Mouse (Mus musculus) lung, adult 18-20 months (tissue): ENCODE results near the gene Crybb3.

ENCODE experiments used
- DNase-seq, 2 experiments: peaks; one replicate each; pipeline ENCODE4 v3.0.0; 2022; ENCODE audit warnings: mixed read lengths in 2 of 2

The Crybb3 gene

DNA sequence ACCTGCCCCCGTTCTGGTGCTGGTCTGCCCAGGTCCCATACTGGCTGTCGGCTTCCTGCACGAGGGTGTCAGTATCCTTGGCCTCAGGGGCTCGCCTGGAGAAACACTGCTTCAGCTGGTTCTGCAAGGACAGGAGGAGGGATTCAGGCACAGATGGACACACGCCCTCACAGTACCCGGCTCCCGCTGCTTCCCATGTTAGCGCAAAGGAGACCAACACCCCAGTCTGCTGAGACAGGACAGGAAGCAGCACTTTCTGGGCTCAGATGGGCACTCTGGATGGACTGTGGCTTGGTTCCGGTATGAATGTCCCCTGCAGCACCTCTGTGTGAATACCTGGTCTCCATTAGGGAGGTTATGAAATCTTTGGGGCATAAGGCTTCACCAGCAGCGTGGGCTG lies 20.1 kb upstream of the Crybb3 start:
- DNase-seq: no peak

DNA sequence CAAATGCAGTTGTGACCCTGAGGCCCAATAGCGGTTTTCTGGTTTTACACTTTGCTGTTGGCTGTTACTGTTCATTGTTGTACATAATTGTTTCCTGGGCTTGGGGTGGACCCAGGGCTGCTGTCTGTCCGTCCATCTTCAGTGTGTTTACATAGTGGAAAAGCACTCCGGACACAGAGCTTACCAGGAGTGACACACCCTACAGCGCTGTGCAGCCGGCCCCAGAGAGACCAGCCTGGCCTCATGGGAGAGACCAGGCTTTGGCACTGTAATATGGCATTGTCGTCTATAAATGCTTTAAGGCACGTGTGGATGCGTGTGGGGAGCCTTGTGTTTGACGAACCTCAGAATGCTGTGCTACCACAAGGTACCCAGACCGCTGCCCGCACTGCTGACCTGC lies 19.0 kb upstream of the Crybb3 start:
- peak; percentile 35 to 58 for DNase-seq

DNA sequence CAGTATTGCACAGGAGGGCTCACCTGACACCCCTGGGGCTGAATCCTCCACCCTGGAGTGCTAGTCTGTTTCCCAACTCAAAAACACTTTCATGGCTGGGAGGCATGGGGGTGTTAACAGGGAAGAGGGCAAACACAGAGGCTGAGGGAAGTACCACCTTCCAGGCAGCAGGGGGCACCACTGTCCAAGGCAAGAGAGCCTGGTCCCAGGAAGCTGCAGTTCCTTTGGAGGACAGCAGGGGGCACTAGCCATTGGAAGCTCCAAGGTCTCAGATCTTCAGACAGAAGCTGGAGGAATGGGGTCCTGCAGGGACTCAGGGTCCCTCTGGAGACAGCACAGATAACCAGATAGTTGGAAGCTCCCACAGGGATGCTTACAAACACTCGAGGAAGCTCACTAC lies 18.2 kb upstream of the Crybb3 start:
- peak; percentile 81 to 87 for DNase-seq

DNA sequence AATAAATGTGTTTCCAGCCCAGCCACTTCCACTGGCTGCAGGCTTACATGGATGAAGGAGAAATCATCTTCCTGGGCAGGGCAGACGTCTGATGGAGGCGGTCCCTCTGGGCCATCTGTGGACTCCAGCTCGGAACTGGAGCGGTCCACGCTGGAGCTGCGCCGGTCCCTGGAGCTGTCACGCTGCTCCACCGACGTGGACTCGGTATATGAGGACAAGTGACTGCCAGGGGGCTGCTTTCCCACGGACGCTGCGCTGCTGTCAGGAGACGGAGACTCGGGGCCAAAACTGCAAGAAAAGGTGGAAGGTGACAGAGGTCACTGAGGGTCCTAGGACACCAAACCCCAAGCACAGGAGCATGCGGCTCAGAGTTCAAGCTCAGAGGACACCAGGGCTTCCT lies 16.2 kb upstream of the Crybb3 start:
- DNase-seq: no peak

DNA sequence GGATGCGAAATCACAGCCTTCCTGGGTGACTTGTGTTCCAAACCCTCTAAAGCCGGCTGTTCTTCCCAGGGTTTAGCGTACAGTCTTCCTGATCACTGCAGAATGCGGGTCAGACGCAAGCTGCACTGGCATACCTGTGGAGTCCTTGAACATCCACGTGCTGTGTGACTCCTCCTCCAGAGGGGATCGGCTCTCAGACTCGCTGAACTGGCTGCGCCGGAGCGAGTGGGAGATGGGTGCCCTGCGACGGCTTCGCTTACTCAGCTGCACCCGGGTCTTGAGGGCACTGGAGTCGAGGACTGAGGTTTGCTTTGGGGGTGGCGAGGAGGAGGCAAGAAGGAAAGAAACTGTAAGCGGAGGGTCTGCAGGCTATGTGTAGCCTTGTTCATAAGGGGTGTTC lies 14.1 kb upstream of the Crybb3 start:
- peak; percentile 55 to 73 for DNase-seq

DNA sequence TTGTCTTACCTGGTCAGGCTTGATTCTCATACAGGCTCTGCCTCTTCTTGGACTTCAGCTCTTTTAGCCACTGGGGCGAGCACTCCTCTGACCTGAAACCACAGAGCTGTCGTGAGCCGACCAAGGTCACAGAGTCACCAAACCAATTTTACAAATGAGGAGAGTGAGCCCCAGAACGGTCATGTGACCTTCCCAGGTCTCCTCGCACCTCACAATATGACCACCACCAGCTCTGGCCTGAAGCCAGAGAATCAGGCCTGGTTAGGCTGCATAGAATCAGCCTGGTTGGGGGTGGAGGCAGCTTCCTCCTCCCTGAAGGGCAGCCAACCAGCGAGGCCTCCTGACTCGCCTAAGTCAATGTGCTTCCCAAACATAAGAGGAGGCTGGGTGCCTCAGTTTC lies 11.0 kb upstream of the Crybb3 start:
- DNase-seq: peak in 1 of 2 experiments; percentile 46

DNA sequence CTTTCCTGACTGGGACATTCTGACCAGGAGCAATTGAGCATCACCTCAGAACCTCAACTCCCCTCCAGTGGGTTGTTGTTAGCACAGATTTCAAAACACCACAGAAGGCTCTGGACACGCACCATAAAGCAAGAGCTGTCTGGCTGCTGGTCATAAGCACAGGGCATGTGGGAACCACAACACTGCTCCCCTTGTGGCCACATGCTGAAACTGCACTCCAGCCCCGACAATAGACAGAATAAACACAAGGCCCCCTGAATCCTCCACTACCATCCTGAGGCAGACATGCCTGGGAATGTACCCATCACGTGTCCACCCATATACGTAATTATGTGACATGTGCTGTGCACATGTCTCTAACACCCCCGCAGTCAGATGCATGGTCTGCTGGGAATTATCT lies 9.8 kb upstream of the Crybb3 start:
- DNase-seq: peak in 1 of 2 experiments; percentile 33

DNA sequence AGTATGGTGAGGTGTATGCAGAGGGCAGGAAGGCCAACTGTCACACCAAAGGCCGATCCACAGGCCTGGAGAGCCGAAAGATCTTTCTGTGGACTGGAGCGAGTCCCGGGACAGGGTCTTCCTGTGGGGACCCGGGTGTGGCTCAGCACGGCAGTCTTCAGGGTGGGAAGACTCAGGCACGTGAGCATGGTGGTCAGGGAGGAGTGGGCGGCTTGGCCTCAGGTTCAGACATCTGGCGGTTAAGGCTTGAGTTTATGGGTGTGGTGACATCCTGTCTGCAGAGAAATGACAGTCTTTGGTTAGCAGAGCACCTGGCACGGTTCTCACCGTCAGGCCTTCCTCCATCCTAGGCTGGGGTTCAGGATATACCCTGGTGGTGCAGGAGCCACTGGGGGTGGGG lies 9.4 kb upstream of the Crybb3 start:
- DNase-seq: no peak

DNA sequence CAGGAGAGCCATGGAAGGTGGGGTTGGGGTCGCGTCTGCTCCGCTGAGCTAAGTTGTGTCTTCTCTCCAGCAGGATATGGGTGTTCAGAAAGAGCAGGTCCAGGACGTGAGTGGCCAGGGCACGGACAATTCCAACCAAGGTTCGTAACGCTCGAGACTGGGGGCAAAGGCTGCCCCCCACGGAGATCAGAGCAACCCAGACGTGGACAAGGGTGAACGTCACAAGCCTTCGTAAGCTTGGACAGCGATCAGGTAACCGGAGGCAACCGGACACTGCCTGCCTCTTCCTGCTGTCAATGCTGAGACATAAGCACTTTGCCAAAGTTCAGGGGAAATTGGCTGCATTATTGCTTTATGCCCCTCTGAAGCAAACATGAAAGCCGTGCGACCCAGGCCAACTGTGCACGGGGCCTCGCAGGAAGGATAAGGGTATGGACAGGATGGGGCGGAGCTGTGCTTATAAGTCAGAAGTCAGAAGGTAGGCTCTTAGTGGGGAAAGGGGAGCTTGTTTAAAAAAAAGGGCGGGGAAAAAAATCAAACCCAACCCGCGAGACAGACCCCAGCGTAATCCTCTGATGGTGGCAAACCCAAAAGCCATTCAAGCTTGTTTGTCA lies 8.8 kb upstream of the Crybb3 start:
- no peak for DNase-seq

DNA sequence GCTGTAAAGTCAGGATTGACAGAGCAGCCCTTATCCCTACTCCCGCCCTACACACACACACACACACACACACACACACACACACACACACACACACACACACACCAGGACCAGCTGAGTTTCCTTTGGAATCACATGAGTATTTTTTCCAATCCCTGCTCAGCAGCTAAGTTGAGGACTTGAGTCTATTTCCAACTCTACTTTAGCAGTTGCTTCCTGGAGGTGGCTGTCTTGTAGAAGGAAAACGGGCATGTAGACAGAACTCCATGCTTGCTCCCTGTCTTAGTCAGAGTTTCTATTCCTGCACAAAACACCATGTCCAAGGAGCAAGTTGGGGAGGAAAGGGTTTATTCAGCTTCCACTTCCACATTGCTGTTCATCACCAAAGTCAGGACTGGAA lies 6.1 kb upstream of the Crybb3 start:
- no peak for DNase-seq

DNA sequence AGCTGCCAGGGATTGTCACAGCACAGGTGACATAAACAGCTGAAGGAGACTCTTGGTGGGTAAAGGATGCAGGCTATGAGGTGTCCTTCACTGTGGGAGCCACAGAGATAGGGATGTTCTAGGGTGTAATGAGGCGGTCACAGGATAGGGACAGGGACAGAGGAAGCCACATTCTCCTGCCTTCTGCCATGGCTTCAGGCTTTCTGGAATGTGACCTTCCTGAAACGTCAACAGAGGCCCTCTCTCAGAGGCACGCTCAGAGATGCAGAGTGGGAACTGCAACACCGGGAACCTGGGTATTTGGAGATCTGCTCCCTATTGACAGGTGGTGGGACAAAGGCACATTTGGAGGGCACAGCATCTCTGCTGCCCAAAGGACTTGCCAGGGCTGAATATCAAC lies 5.6 kb upstream of the Crybb3 start:
- DNase-seq: no peak

DNA sequence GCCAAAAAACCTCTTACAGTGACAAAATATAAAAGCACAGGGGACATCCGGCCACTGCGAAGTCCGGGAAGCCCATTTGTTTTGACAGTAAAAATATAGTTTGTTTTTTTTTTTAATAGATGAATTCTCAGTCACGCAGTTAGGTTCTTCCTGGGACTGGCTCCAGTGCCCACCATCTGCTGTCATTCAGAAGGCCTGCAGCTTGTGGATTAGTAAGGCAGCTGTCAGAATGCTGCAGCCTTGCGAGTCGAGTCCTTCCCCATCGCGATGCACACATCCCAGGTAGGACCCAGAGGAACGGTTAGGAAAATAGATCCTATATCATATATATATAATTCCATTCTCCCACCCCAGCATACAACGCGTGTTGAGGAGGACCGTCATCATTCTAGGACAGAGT lies 5.1 kb upstream of the Crybb3 start:
- no peak for DNase-seq

DNA sequence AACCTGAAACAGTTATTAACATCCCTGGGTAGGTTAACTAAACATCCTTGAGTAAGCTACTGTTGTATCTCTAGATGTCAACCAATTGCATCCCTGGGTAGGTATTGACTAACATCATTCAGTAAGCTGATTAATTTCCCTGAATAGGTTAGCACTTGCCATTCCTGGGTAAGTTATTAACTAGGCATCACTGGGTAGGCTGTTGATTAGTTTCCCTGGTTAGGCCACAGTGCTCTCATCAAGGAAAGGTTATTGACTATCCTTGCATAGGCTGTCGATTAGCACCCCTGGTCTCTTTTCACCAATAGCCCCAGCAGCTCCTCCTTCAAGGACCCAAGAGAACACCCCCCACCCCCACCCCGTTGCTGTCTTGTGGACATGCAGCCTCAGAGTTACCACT lies 4.5 kb upstream of the Crybb3 start:
- DNase-seq: no peak

DNA sequence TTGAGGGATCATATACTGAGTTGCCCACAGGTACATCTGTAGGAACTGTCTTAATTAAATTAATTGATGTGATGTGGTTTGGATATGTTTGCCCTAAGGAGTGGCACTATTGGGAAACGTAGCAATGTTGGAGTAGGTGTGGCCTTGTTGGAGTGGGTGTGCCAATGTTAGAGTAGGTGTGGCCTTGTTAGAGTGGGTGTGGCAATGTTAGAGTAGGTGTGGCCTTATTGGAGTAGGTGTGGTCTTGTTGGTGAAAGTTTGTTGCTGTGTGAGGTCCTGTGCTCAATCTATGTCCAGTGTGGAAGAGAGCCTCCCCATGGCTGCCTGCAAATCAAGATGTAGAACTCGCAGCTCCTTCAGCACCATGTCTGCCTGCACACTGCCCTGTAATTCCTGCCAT lies 2.9 kb upstream of the Crybb3 start:
- DNase-seq: no peak

DNA sequence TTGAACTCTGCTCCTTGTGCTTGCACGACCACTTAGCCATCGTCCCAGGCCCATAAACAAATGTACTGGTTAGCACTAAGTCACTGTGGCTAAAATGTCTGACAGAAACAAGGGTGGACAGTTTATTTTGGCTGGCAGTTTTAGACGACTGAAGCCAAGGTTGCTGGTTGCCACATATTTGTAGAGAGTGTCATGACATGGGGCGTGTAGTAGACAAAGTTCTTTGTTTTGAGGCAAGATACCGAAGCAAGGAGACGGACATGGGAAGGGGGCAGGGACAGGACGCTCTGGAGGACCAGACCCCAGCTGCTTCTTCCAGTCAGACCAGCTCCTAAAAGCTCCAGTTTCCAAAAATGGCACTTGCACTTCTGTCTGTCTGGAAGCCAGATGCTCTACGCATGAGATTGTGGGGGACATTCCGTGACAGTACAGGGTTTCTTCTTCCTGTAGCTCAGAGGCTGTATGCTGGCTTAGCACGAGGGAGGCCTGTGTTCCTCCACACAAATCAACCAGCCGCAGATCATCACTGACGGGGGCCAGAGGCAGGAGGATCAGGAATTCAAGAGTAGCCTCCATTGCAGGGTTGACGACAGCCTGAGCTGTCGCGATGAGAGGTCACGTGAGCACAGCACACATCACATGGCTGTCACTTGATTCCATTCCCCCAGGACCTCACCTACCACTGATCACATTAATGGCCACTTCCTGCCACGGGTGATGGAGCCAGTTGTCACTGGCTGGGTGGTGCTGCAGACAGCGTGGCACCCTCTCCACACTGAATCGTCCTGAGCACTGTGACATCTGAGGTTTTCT lies 1.2 kb upstream of the Crybb3 start:
- no peak for DNase-seq

DNA sequence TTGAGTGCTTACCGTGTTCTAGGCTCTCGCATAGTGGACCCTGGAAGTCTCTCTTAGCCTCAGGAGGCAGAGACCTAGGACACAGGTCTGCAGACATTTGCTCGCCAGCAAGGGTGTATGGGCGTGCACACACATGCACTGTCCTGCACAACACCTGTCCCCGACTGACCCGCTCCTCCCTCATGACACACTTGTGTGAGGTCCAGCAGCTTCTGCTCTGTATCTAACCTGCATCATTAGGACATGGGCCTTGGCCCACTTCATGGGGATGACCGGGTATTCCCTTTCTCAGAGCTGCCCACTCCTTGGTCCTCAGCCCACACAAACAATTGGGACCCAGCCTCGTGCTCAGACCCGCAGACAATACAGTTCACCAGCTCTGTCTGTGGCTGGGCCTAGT lies 364 bp downstream of the Crybb3 start:
- DNase-seq: no peak

DNA sequence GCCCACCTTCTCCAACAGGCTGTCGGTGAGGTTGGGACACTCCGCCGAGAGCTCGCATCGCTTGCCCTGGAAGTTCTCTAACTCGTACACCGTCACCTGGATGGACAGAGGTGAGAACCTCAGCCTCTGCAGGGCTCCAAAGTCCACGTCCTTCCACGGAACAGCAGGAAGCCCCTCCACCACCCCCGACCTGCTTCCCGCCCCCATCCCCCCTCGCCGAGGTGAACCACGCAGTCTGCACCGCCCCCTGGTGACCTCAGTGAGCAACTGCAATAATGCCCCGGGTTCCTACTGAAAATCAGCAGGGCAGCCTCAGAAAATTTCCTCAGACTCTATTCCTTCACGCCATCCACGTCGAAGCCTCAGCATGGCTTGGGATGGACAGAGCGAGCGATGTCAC lies 1.6 kb downstream of the Crybb3 start:
- no peak for DNase-seq

DNA sequence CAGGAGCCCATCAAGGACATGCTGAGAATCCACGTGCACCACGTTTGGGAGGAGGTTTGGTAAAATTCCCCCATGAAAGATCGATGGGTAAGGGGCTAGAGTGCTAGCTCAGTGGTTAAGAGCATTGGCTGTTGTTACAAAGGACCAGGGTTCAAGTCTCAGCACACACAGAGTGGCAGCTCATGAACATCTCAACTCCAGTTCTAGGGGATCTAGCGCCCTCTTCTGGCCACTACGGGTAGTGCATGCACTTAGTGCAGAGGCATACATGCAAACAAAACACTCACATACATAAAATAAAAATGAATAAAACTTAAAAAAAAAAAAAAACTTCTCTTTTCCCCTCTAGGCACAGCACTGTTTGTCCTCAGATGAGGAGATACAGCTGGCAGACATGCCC lies 2.7 kb downstream of the Crybb3 start:
- no peak for DNase-seq

DNA sequence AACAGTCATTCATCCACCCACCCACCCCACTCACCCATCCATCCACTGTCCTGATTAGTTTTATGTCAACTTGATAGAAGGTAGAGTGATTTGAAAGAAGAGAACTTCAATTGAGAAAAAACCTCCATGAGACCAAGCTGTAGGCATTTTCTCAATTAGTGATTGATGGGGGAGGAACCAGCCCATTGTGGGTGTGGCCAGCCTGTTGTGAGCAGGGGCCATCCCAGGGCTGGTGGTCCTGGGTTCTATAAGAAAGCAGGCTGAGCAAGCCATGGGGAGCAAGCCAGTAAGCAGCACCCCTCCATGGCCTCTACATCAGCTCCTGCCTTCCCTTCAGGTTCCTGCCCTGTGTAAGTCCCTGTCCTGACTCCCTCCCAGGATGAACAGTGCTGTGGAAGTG lies 11.4 kb downstream of the Crybb3 start, which contains the start of gene Crybb2:
Crybb2 (minus strand) TSS at position 101 of the 400 bp plus-strand sequence.
- no peak for DNase-seq

DNA sequence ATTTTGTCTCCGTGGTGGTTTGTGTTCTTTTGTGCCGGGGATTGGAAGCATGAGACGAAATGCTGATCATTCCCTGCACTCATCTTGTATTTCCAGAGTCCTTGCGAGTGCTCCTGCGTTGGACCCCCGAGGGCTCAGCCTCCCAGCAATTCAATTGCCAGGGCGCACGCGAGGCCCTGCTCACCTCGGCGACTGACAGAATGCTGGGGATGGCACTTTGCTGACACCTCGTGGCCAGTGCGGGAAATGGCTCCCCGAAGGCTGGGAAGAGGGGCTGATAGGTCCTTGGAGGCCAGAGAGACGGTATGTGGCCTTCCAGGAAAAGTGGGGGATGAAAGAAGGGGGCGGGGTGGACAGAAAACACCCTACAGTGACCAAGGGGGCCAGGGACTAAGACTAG lies 27.1 kb downstream of the Crybb3 start:
- peak; percentile 71 to 75 for DNase-seq

DNA sequence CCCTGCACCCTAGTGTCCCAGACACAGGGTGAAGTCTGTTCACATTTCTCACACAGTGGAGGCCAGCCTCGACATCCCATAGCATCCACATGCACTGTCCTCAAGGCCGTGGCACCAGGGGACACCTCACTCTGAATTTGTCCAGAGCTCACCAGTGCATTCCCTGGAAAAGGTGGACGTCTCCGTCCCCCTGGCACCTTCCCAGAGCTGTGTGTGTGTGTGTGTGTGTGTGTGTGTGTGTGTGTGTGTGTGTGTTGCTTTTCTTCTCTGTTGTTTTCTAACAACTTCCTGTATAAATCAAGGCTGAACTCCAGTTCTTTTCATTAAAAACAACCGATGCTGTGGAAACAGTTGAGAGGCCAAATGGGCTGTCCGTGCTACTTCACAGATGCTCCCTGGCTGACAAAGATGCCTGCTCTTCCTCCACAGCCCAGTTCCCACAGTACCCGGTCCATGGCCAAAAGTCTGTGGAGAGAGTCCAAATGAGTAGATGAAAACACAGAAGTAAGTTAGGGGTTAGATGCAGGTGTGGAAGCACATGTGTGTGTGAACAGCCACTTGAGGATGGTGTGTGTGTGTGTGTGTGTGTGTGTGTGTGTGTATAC lies 30.7 kb downstream of the Crybb3 start:
- peak in 1 of 2 experiments; percentile 10 for DNase-seq

DNA sequence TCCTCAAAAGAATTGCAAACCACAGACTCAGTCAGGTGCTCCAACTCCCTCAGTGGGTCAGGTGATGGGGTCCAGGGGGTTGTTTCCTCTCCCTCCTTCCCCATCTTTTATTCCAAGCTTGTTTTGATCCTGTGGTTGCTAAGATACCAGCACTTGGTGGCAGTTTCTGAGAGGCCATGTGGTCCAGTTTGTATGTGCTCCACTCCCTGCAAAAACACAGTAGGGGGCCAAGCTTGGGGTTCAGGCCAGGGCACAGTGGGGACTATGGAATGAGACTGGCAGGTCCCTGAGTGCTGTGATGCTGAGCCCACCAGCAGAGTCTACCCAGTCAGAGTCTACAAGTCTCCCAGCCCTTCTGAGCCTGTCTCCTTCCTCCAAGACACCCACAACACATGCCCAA lies 31.5 kb downstream of the Crybb3 start:
- DNase-seq: peak; percentile 14 to 40

DNA sequence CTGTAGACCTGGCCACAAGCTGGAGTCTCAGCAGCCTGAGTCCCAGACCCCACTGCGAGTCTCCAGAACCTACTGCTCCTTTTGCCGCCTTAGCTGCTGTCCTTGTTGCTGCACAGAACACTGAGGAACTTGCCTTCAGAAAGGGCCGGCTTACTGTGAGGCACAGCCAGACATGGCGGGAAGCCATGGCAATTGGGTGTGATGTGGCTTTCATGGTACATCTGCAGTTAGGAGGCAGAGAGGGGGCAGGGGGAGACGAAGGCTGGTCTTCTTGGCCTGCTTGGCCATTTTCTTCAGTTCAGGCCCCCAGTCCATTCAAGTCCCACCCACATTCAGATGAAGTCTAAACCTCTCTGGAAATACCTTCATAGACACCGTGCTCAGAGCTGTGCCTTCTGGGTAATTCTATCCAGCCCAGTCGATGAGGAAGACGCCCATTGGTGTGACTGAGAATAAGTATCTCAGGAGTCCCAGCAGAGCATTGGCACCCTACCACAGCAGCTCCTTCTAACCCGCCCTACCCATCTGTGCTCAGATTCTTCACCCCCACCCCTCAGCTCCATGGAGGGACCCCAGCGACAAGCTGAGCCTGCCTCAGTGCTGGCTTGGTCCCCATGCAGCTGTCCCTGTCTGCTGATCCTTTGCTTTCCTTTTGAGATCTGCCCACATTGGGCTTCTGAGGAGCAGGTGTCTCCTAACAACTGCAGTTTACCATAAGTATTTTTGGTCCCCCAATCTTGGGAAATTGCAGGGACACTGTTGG lies 35.7 kb downstream of the Crybb3 start:
- DNase-seq: no peak
